Mouse (Mus musculus) lung, embryonic 15.5 days (tissue): Measurements from ENCODE around the gene Irgq. TPM values are rescaled to one million over a fixed set of nuclear protein-coding genes. Genes with fewer than 3 reads are reported as not detected.
"Not testable (repeated sequence)": the region's sequence is repeated elsewhere in the genome, so short reads cannot be mapped to it uniquely, and the experiment has no call there.

Source experiments
- ATAC-seq: fragments of 200-750 bp; cut with Nextera tagmentation; 2 replicates; pipeline ENCODE4 v1.8.0; 2017; ENCODE audit warnings: moderate number of reproducible peaks, borderline replicate concordance; ENCODE audit not compliant: low FRiP score, low TSS enrichment; ENCODE audit errors: extremely low read depth
- H3K27ac ChIP-seq: fragments of 300-500 bp; sonication (generic); 2 replicates; pipeline ENCODE4 v1.5.1; 2015; ENCODE audit warnings: moderate library complexity, mild to moderate bottlenecking, inconsistent platforms
- H3K27me3 ChIP-seq: fragments of 300-500 bp; sonication (generic); 2 replicates; pipeline ENCODE4 v1.6.1; 2015; ENCODE audit warnings: inconsistent platforms
- H3K36me3 ChIP-seq: fragments of 300-500 bp; sonication (generic); 2 replicates; pipeline ENCODE4 v1.6.1; 2015; ENCODE audit warnings: inconsistent platforms
- H3K4me1 ChIP-seq: fragments of 300-500 bp; sonication (generic); 2 replicates; pipeline ENCODE4 v1.6.1; 2015; ENCODE audit warnings: inconsistent platforms
- H3K4me2 ChIP-seq: fragments of 300-500 bp; sonication (generic); 2 replicates; pipeline ENCODE4 v1.6.1; 2015; ENCODE audit warnings: inconsistent platforms, mild to moderate bottlenecking, moderate library complexity
- H3K4me3 ChIP-seq: fragments of 300-500 bp; sonication (generic); 2 replicates; pipeline ENCODE4 v1.5.1; 2015; ENCODE audit warnings: mild to moderate bottlenecking, inconsistent platforms
- H3K9ac ChIP-seq: fragments of 300-500 bp; sonication (generic); 2 replicates; pipeline ENCODE4 v1.6.1; 2015; ENCODE audit warnings: inconsistent platforms
- H3K9me3 ChIP-seq: fragments of 300-500 bp; sonication (generic); 2 replicates; pipeline ENCODE4 v1.6.1; 2016; ENCODE audit warnings: inconsistent platforms
- WGBS: fragments of 180-500 bp; shearing (Covaris S2); methylation state at CpG from one replicate; pipeline ENCODE4 v1.1.7; 2015; 5-methylcytosine and 5-hydroxymethylcytosine counted together
- polyA plus RNA-seq: library from polyadenylated mRNA; unstranded; fragments of >200 nt; fragmentation: Nextera tagmentation; extraction: Ambion mirVana; gene quantifications from 2 replicates; pipeline ENCODE4 v1.2.1, GENCODE M21; 2015

Gene Irgq
- polyA plus RNA-seq, result 7.8 and 7.9 TPM in 2 replicates

GRCm38 (mm10) chr7:24530062-24530931, at the start of gene Irgq:
Gene Irgq, plus strand, starts transcription at chr7:24530689.
- Histone ChIP-seq H3K4me2 (peak within 1 kb of the TSS; percentile 93), H3K27ac (peak within 1 kb of the TSS; percentile 84), H3K9me3 (no peaks in the 10 kb centered on the region), H3K27me3 (no peaks in the 10 kb centered on the region), H3K36me3 (peaks cover 21% of the 10 kb centered on the region), H3K9ac (peak within 1 kb of the TSS; percentile 82), H3K4me1 (peaks cover 24% of the 10 kb centered on the region), H3K4me3 (peak within 1 kb of the TSS; percentile 58)
- ATAC-seq, result peak; percentile 94
- under 1% methylated on average over 44 of the region's 44 CpGs for WGBS

- H3K27ac ChIP-seq, result no peak overlapping the region
- peak overlapping the region; percentile 93 for H3K4me2 ChIP-seq
- H3K27me3 ChIP-seq, result peaks cover 53% of the 10 kb centered on the region
- H3K4me3 ChIP-seq, result peak overlapping the region; percentile 60
- WGBS, result 13% methylated on average over 13 of the region's 14 CpGs
- no peaks in the 10 kb centered on the region for H3K36me3 ChIP-seq
- peak; percentile 30; the same call in 1 of the 2 replicates for ATAC-seq
- H3K9me3 ChIP-seq, result no peaks in the 10 kb centered on the region
- peak overlapping the region; percentile 37; the same call in 1 of the 2 replicates for H3K9ac ChIP-seq
- peaks cover 11% of the 10 kb centered on the region for H3K4me1 ChIP-seq
Measured at GRCm38 (mm10) chr7:24480986-24481473, 49.5 kb upstream of the Irgq start.

- peak; percentile 84 for ATAC-seq
- under 1% methylated on average over 70 of the region's 83 CpGs for WGBS
- Histone ChIP-seq H3K9ac (peak within 1 kb of the TSS; percentile 37), H3K27me3 (peaks cover 53% of the 10 kb centered on the region), H3K4me1 (peaks cover 11% of the 10 kb centered on the region), H3K4me2 (peak within 1 kb of the TSS; percentile 93), H3K36me3 (no peaks in the 10 kb centered on the region), H3K4me3 (peak within 1 kb of the TSS; percentile 60), H3K27ac (no peak within 1 kb of the TSS), H3K9me3 (no peaks in the 10 kb centered on the region)
Measured at GRCm38 (mm10) chr7:24481474-24482207, 48.8 kb upstream of the Irgq start, which contains the start of gene Cadm4. Gene Cadm4, plus strand, starts transcription at chr7:24482023.

GRCm38 (mm10) chr7:24482208-24483020, 48.1 kb upstream of the Irgq start:
- H3K9me3 ChIP-seq, result no peaks in the 10 kb centered on the region
- H3K4me1 ChIP-seq, result peaks cover 11% of the 10 kb centered on the region
- H3K4me3 ChIP-seq, result peak overlapping the region; percentile 60
- peak overlapping the region; percentile 93 for H3K4me2 ChIP-seq
- H3K9ac ChIP-seq, result peak overlapping the region; percentile 26
- H3K27me3 ChIP-seq, result peaks cover 53% of the 10 kb centered on the region
- 3% methylated on average over 15 of the region's 38 CpGs for WGBS
- no peak; the same call in 1 of the 2 replicates for ATAC-seq
- H3K36me3 ChIP-seq, result no peaks in the 10 kb centered on the region
- no peak overlapping the region for H3K27ac ChIP-seq

GRCm38 (mm10) chr7:24483291-24483690, 47.2 kb upstream of the Irgq start:
- H3K4me3 ChIP-seq, H3K4me2 ChIP-seq, H3K36me3 ChIP-seq, H3K9ac ChIP-seq, ATAC-seq, H3K27ac ChIP-seq, H3K9me3 ChIP-seq: not testable (repeated sequence)
- Histone ChIP-seq H3K4me1 (peaks cover 11% of the 10 kb centered on the region), H3K27me3 (peaks cover 53% of the 10 kb centered on the region)
- 43% methylated on average over 6 of the region's 6 CpGs for WGBS

GRCm38 (mm10) chr7:24485481-24485880, 45.0 kb upstream of the Irgq start:
- peaks cover 48% of the 10 kb centered on the region for H3K27me3 ChIP-seq
- H3K9me3 ChIP-seq, result no peaks in the 10 kb centered on the region
- H3K9ac ChIP-seq, result no peak overlapping the region
- H3K4me3 ChIP-seq, result no peak overlapping the region
- no peak overlapping the region for H3K27ac ChIP-seq
- no peak overlapping the region for H3K4me2 ChIP-seq
- no peak for ATAC-seq
- H3K36me3 ChIP-seq, result no peaks in the 10 kb centered on the region
- WGBS, result 76% methylated on average over 9 of the region's 9 CpGs
- peaks cover 11% of the 10 kb centered on the region for H3K4me1 ChIP-seq

- H3K4me3 ChIP-seq, result no peak overlapping the region
- WGBS, result 38% methylated on average over 9 of the region's 9 CpGs
- H3K27ac ChIP-seq, result no peak overlapping the region
- no peak overlapping the region for H3K9ac ChIP-seq
- H3K9me3 ChIP-seq, result no peaks in the 10 kb centered on the region
- ATAC-seq, result no peak
- H3K4me1 ChIP-seq, result peaks cover under 1% of the 10 kb centered on the region
- peaks cover 36% of the 10 kb centered on the region for H3K27me3 ChIP-seq
- no peaks in the 10 kb centered on the region for H3K36me3 ChIP-seq
- H3K4me2 ChIP-seq, result no peak overlapping the region
Measured at GRCm38 (mm10) chr7:24486654-24487130, 43.8 kb upstream of the Irgq start.

- Histone ChIP-seq H3K4me2 (no peak overlapping the region), H3K4me3 (no peak overlapping the region), H3K27me3 (peaks cover 29% of the 10 kb centered on the region), H3K4me1 (no peaks in the 10 kb centered on the region), H3K27ac (no peak overlapping the region), H3K36me3 (no peaks in the 10 kb centered on the region), H3K9ac (no peak overlapping the region), H3K9me3 (no peaks in the 10 kb centered on the region)
- no peak for ATAC-seq
- WGBS, result 39% methylated on average over 3 of the region's 3 CpGs
Measured at GRCm38 (mm10) chr7:24487403-24487802, 43.1 kb upstream of the Irgq start.

- Histone ChIP-seq H3K9ac (no peak overlapping the region), H3K9me3 (no peaks in the 10 kb centered on the region), H3K4me2 (no peak overlapping the region), H3K27ac (no peak overlapping the region), H3K4me1 (no peaks in the 10 kb centered on the region), H3K4me3 (no peak overlapping the region), H3K36me3 (no peaks in the 10 kb centered on the region), H3K27me3 (peaks cover 21% of the 10 kb centered on the region; the same call in 1 of the 2 replicates)
- no peak for ATAC-seq
- WGBS, result 84% methylated on average over 8 of the region's 8 CpGs
Measured at GRCm38 (mm10) chr7:24488303-24488702, 42.2 kb upstream of the Irgq start.

- H3K27ac ChIP-seq, result no peak overlapping the region
Measured at GRCm38 (mm10) chr7:24499856-24500577, 30.5 kb upstream of the Irgq start.

More at GRCm38 (mm10) chr7:24499856-24500577, 30.5 kb upstream of the Irgq start:
- Histone ChIP-seq H3K36me3 (no peaks in the 10 kb centered on the region), H3K9me3 (0 out of 2 replicates have a peak, but pooled peaks cover 3% of the 10 kb centered on the region), H3K4me2 (peak overlapping the region; percentile 51), H3K9ac (no peak overlapping the region), H3K27me3 (peaks cover 60% of the 10 kb centered on the region), H3K4me1 (peaks cover 22% of the 10 kb centered on the region), H3K4me3 (peak overlapping the region; percentile 30)
- ATAC-seq, result peak; percentile 48; the same call in 1 of the 2 replicates
- 10% methylated on average over 43 of the region's 43 CpGs for WGBS
